Mouse (Mus musculus) heart, embryonic 12.5 days (tissue): ENCODE data around the gene Nr4a1. TPM values are rescaled to one million over a fixed set of nuclear protein-coding genes. Genes with fewer than 3 reads are reported as not detected.
A peak's percentile ranks its signal among the peaks of the same experiment; 100 is the strongest.

Experiments
- ATAC-seq: fragments of 200-750 bp; cut with Nextera tagmentation; 2 replicates; pipeline ENCODE4 v1.8.0; 2017; ENCODE audit warnings: moderate TSS enrichment, moderate library complexity; ENCODE audit not compliant: insufficient number of reproducible peaks, low FRiP score
- H3K27ac ChIP-seq: fragments of 300-500 bp; sonication (generic); 2 replicates; pipeline ENCODE4 v1.5.1; 2016; ENCODE audit warnings: mild to moderate bottlenecking, moderate library complexity; ENCODE audit not compliant: poor library complexity, severe bottlenecking
- H3K27me3 ChIP-seq: fragments of 300-500 bp; sonication (generic); replicated peaks from 2 replicates; pipeline ENCODE4 v1.6.1; 2016; ENCODE audit warnings: mild to moderate bottlenecking, moderate library complexity
- H3K36me3 ChIP-seq: fragments of 300-500 bp; sonication (generic); 2 replicates; pipeline ENCODE4 v1.6.1; 2016; ENCODE audit warnings: mild to moderate bottlenecking, moderate library complexity
- H3K4me1 ChIP-seq: fragments of 300-500 bp; sonication (generic); replicated peaks from 2 replicates; pipeline ENCODE4 v1.6.1; 2016; ENCODE audit warnings: mild to moderate bottlenecking
- H3K4me2 ChIP-seq: fragments of 300-500 bp; sonication (generic); 2 replicates; pipeline ENCODE4 v1.6.1; 2016; ENCODE audit warnings: mild to moderate bottlenecking, moderate library complexity
- H3K4me3 ChIP-seq: fragments of 300-500 bp; sonication (generic); 2 replicates; pipeline ENCODE4 v1.5.1; 2016; ENCODE audit warnings: mild to moderate bottlenecking
- H3K9ac ChIP-seq: fragments of 300-500 bp; sonication (generic); 2 replicates; pipeline ENCODE4 v1.6.1; 2016; ENCODE audit warnings: mild to moderate bottlenecking, moderate library complexity
- H3K9me3 ChIP-seq: fragments of 300-500 bp; sonication (generic); replicated peaks from 2 replicates; pipeline ENCODE4 v1.6.1; 2016; ENCODE audit warnings: mild to moderate bottlenecking, moderate library complexity
- WGBS: fragments of 180-500 bp; shearing (Covaris S2); methylation state at CpG from one replicate; pipeline ENCODE4 v1.1.7; 2016; 5-methylcytosine and 5-hydroxymethylcytosine counted together
- polyA plus RNA-seq: library from polyadenylated mRNA; unstranded; fragments of >200 nt; fragmentation: Nextera tagmentation; extraction: Ambion mirVana; gene quantifications from 2 replicates; pipeline ENCODE4 v1.2.1, GENCODE M21; 2016

Gene Nr4a1
- 14.4 and 17.4 TPM in 2 replicates for polyA plus RNA-seq

GRCm38 (mm10) chr15:101253886-101254795, at the start of gene Nr4a1:
Gene Nr4a1, plus strand, starts transcription at chr15:101254269.
- no peaks in the 10 kb centered on the region for H3K27me3 ChIP-seq
- WGBS, result 1% methylated on average over 82 of the region's 82 CpGs
- H3K4me3 ChIP-seq, result peak within 1 kb of the TSS; percentile 77
- no peaks in the 10 kb centered on the region for H3K36me3 ChIP-seq
- peak within 1 kb of the TSS; percentile 86 for H3K4me2 ChIP-seq
- H3K27ac ChIP-seq, result peak within 1 kb of the TSS; percentile 79
- H3K9me3 ChIP-seq, result no peaks in the 10 kb centered on the region
- peak within 1 kb of the TSS; percentile 97 for H3K9ac ChIP-seq
- peaks cover 32% of the 10 kb centered on the region for H3K4me1 ChIP-seq
- ATAC-seq, result peak; percentile 73

GRCm38 (mm10) chr15:101204781-101205180, 49.3 kb upstream of the Nr4a1 start:
- Histone ChIP-seq H3K9me3 (peaks cover 6% of the 10 kb centered on the region; the same call in 1 of the 2 replicates), H3K9ac (no peak overlapping the region), H3K4me1 (no peaks in the 10 kb centered on the region), H3K36me3 (peaks cover 89% of the 10 kb centered on the region), H3K4me2 (no peak overlapping the region), H3K4me3 (no peak overlapping the region), H3K27me3 (no peaks in the 10 kb centered on the region), H3K27ac (no peak overlapping the region)
- no peak for ATAC-seq
- WGBS, result 73% methylated on average over 7 of the region's 7 CpGs

DNA sequence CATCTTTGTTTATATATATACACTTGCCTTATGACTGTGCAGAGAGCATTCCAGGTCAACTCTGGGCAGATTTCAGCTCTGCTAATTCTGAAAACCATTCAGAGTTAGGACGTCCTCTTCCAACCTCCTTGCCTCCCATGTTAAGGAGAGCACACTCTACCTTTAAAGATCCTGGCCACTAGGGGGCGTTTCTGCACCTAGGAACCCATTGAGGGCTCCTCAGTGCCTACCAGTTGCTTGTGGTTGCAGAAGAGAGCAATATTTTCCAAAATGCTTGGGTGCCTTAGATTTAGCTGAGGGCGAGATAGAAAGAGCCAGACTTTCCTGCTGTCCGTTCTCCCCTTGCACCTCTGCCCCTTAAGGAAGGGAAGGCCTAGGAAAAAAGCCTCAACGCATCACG, 43.8 kb upstream of the Nr4a1 start:
- no peak for ATAC-seq
- H3K36me3 ChIP-seq, result peaks cover 72% of the 10 kb centered on the region

GRCm38 (mm10) chr15:101210998-101211613, 43.0 kb upstream of the Nr4a1 start:
- no peaks in the 10 kb centered on the region for H3K9me3 ChIP-seq
- no peak overlapping the region for H3K9ac ChIP-seq
- ATAC-seq, result no peak; the same call in 1 of the 2 replicates
- no peak overlapping the region for H3K27ac ChIP-seq
- no peaks in the 10 kb centered on the region for H3K27me3 ChIP-seq
- no peak overlapping the region for H3K4me3 ChIP-seq
- H3K4me1 ChIP-seq, result no peaks in the 10 kb centered on the region
- 90% methylated on average over 14 of the region's 14 CpGs for WGBS
- H3K4me2 ChIP-seq, result no peak overlapping the region
- peaks cover 67% of the 10 kb centered on the region for H3K36me3 ChIP-seq

More for the DNA sequence above, 43.8 kb upstream of the Nr4a1 start:
- Histone ChIP-seq H3K4me3 (no peak overlapping the region), H3K4me2 (no peak overlapping the region), H3K9ac (no peak overlapping the region), H3K27ac (no peak overlapping the region), H3K27me3 (no peaks in the 10 kb centered on the region), H3K9me3 (no peaks in the 10 kb centered on the region), H3K4me1 (no peaks in the 10 kb centered on the region)
- 66% methylated on average over 6 of the region's 6 CpGs for WGBS

- Histone ChIP-seq H3K27me3 (no peaks in the 10 kb centered on the region), H3K9me3 (no peaks in the 10 kb centered on the region), H3K4me3 (no peak overlapping the region), H3K27ac (no peak overlapping the region), H3K4me2 (no peak overlapping the region), H3K36me3 (peaks cover 54% of the 10 kb centered on the region), H3K4me1 (no peaks in the 10 kb centered on the region), H3K9ac (no peak overlapping the region)
- ATAC-seq, result no peak
- 87% methylated on average over 14 of the region's 14 CpGs for WGBS
These were observed 41.6 kb upstream of the Nr4a1 start for GRCm38 (mm10) chr15:101212435-101212834.

DNA sequence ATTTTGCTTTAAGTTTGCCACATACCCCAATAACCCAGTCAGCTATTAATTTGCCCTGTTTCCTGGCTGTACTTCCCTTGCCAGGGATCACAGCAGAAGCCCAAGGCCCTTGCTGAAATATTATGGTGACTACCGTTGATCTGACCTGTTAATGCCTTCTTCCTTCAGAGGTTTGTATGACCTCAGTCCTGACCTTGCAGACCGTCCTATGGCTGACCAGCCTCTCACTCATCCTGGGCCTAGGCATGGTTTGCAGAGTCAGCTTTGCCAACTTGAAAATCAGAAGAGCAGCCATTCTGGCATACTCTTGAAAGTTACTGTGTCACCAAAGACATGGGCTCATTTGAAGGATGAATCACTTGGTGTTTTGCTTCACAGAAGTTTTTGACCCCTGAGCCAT, 38.9 kb upstream of the Nr4a1 start:
- no peaks in the 10 kb centered on the region for H3K9me3 ChIP-seq
- no peak overlapping the region for H3K4me2 ChIP-seq
- no peak overlapping the region for H3K27ac ChIP-seq
- no peak for ATAC-seq
- no peak overlapping the region for H3K9ac ChIP-seq
- H3K4me1 ChIP-seq, result no peaks in the 10 kb centered on the region
- WGBS, result 68% methylated on average over 2 of the region's 2 CpGs
- no peak overlapping the region for H3K4me3 ChIP-seq
- no peaks in the 10 kb centered on the region for H3K27me3 ChIP-seq
- peaks cover 33% of the 10 kb centered on the region for H3K36me3 ChIP-seq

- Histone ChIP-seq H3K9me3 (no peaks in the 10 kb centered on the region), H3K9ac (no peak overlapping the region), H3K4me3 (no peak overlapping the region), H3K4me1 (peaks cover 4% of the 10 kb centered on the region), H3K36me3 (peaks cover 27% of the 10 kb centered on the region), H3K27ac (no peak overlapping the region), H3K4me2 (no peak overlapping the region), H3K27me3 (no peaks in the 10 kb centered on the region)
- 81% methylated on average over 4 of the region's 4 CpGs for WGBS
- ATAC-seq, result no peak
These were observed 38.0 kb upstream of the Nr4a1 start for GRCm38 (mm10) chr15:101216036-101216435.

DNA sequence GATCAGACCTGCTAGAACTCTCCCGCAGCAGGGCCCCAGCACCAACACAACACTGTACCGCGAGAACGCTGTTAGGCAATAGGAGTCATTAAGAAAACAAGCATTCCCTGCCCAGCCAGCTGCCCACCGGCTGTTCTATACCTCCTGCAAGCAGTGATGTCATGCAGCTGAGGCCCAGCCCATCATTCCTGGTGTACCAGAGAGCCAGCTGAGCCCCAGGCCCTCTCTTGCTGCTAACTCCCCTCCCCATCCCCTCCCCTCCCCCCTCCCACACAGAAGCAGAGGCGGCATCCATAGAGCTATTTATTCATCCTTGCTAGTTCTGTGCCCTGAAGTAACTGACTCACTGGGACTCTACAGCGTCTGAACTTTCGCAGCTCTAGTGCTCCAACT, 33.2 kb upstream of the Nr4a1 start:
- H3K4me1 ChIP-seq, result peaks cover 23% of the 10 kb centered on the region
- no peak for ATAC-seq

GRCm38 (mm10) chr15:101221298-101222104, 32.6 kb upstream of the Nr4a1 start:
- WGBS, result 2% methylated on average over 14 of the region's 14 CpGs
- H3K4me3 ChIP-seq, result peak overlapping the region; percentile 35
- H3K9me3 ChIP-seq, result no peaks in the 10 kb centered on the region
- no peaks in the 10 kb centered on the region for H3K36me3 ChIP-seq
- H3K27me3 ChIP-seq, result peaks cover 23% of the 10 kb centered on the region
- H3K4me2 ChIP-seq, result peak overlapping the region; percentile 66
- H3K9ac ChIP-seq, result peak overlapping the region; percentile 17; the same call in 1 of the 2 replicates
- H3K27ac ChIP-seq, result no peak overlapping the region
- H3K4me1 ChIP-seq, result peaks cover 27% of the 10 kb centered on the region
- 0 out of 2 replicates have a peak, but pooled peaks have one; percentile 27 for ATAC-seq

More for the DNA sequence above, 33.2 kb upstream of the Nr4a1 start:
- Histone ChIP-seq H3K9ac (no peak overlapping the region), H3K4me3 (no peak overlapping the region), H3K9me3 (no peaks in the 10 kb centered on the region), H3K4me2 (peak overlapping the region; percentile 66), H3K27me3 (peaks cover 22% of the 10 kb centered on the region), H3K27ac (no peak overlapping the region), H3K36me3 (no peaks in the 10 kb centered on the region)
- 9% methylated on average over 8 of the region's 8 CpGs for WGBS

DNA sequence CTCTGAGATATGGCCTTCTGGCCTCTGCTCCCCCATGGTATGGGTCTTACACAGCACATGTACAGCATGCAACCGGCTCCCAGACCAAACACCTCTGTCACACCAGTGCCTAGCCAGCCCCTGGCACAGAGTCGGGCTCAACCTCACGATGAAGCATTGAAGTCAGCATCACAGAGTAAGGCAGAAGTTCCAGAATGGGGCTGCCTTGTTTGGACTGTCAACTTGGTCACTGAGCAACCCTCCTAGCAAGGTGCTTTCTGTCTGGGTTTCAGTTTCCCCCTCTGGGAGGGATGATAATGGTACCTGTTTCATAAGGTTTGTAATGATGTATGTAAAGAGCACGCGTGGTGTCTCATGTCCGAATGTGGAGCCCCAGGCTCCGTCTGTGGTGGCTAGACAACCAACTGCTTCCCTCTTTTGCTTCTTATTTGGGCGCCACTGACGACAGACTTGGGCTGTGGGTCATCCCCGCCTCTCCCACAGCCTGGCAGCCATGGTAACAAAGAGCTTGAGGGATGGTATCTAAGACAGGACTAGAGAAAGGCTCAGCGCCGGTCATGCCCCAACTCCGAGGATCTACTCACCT, 31.1 kb upstream of the Nr4a1 start:
- 0 out of 2 replicates have a peak overlapping the region, but pooled peaks have one; percentile 87 for H3K9ac ChIP-seq
- peaks cover 40% of the 10 kb centered on the region for H3K4me1 ChIP-seq
- H3K4me2 ChIP-seq, result peak overlapping the region; percentile 89; the same call in 1 of the 2 replicates
- no peak overlapping the region for H3K4me3 ChIP-seq
- no peak overlapping the region for H3K27ac ChIP-seq
- no peaks in the 10 kb centered on the region for H3K36me3 ChIP-seq
- no peak for ATAC-seq
- H3K9me3 ChIP-seq, result no peaks in the 10 kb centered on the region
- peaks cover 23% of the 10 kb centered on the region for H3K27me3 ChIP-seq
- WGBS, result 39% methylated on average over 13 of the region's 13 CpGs
